Mouse (Mus musculus): Measurements from ENCODE around the gene Armcx1.

- no peak for TF ChIP-seq POLR2A (IDR thresholded peaks at IDR 0.05; ENCODE audit: low read depth, low read length)
- TF ChIP-seq CTCF (conservative IDR thresholded peaks at IDR 0.05; ENCODE audit: insufficient read depth, insufficient read length, low read depth, low read length), result no peak
These were observed at the start of gene Armcx1 for GRCm38 (mm10) chrX:134717752-134718308.

Measured in kidney, adult 2 months (tissue).